Mouse (Mus musculus): Measurements from ENCODE around the gene Nudt1.
A peak's percentile ranks its signal among the peaks of the same experiment; 100 is the strongest.

Nudt1 gene

DNA sequence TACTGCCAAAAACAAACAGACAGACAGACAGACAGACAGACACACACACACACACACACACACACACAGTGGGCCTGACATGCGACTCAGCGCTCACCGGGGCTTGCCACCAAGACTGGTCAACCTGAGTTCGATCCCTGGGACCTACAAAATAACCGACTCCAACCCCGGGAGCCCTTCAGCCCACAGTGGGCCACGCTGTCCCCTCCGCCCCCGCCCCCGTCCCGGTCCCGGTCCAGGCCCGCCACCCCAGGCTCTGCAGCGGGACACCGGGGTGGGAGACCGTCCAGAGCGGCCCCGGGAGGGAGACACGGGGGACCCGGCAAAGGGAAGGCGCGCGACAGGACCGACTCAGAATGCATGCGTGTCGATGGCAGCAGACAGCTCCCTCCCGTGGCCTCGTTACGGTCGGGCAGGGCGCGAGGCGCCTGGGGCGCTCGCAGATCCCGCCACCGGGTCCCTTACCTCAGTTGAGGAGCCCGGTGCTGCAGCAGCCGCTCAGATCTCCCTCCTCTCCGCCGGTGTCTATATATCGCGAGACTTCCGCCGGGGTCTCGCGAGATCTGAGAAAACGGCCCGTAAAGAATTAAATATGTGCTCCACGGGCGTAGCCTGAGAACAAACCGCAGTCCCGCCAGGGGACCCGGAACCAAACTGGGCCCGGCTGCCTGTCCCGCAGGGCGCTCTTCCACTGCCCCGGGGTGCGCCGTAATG is at the start of gene Nudt1, which contains the start of gene Mad1l1:
TSS of gene Nudt1 (plus strand) at position 615 of the 714 bp plus-strand sequence.
TSS of gene Mad1l1 (minus strand) at position 511 of the 714 bp plus-strand sequence.
- peak; percentile 25 for DNase-seq (ENCODE audit: extremely low read depth, low read depth, low spot score)

DNA sequence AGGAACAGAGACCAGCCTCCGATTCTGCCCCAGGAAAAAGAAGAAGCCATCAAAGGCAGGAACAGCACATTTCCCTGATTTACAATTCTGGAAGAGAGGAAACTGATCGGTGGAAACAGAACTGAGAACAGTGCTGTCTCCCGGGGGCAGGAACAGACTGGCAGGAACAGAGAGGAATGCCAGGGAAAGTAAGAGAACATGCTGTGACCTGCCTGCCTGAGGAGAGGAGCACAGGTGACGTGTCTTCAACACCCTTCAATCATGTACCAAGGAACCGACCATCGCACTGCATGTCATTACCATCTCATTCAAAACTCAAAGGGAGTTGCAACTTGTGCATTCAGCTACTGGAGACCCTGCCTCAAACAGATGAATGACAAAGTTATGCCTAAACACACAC is 44.7 kb upstream of the Nudt1 start:
- no peak for DNase-seq (ENCODE audit: extremely low read depth, low read depth, low spot score)

DNA sequence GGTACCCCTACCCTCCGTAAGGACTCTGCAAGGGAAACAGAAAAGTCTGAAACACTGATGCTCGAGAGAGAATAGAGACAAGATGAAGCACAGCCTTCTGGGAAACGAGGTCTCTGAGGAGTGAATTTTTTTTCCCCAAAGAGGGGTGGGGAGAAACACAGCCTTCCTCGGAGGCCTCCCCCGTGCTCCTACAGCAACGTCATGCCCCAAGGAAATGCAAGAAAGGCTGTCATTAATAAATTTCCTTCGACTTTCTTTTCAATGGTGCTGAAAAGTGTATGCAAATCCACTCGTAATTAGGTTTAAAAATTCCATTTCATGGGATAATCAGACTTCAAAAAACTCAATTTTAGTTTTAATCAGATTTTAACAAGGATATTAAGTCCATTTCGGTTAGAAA is 41.3 kb upstream of the Nudt1 start:
- DNase-seq (ENCODE audit: extremely low read depth, low read depth, low spot score), result no peak

DNA sequence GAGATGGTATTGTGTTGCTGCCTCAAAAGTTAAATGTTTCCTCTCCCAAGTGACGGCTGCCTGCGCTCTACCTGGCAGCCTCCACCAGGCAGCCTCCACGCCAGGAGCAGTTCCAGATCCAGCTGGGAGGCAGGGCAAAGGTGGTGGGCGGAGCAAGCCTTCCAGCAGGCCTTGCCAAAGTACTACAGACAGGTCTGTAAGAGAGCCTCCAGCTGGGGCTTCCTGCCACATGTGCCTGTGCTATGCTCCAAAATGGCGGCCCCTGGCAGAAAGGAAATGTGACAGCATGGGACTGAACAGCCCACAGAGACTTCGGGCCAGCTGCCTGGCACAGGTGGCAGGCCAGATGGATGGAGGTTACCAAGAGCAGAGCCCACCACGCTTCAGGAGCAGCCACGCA is 39.1 kb upstream of the Nudt1 start:
- DNase-seq (ENCODE audit: extremely low read depth, low read depth, low spot score), result peak; percentile 69

DNA sequence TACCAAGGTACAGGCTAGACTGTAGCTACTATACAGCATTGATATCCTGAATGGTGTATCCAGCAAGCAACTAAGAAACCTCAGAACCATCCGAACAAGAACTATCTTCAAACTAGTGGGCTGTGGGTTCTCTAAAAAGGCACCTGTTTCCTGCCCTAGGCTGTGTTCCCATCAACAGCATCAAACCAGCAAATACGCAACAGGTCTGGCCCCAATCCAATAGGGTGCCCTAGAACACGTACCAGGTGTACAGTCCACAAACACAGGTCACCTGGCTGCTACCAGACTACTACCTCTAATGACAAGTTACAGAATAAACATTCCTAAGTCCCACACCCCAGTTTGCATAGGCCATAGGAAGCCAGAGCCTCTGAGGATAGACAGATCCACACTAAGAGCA is 38.6 kb upstream of the Nudt1 start:
- no peak for DNase-seq (ENCODE audit: extremely low read depth, low read depth, low spot score)

DNA sequence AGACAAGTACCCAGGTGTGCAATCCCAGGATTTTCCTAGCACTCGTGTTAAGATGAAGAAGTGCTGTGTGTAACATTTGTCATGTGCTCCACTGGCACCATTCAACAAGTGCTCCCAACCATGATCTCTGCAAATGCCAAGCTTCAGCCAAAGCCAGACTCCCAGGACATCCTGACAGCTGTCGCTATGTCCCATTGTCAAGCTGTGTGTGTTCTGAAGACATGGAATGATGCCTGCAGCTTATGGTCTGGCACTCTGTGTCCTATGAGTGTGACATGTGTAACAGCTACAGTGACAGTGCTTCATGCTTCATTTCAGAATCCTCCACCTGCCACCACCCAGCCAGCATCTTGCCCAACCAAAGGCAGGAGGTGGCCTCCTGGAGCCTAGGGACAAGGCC is 37.4 kb upstream of the Nudt1 start:
- DNase-seq (ENCODE audit: extremely low read depth, low read depth, low spot score), result no peak

DNA sequence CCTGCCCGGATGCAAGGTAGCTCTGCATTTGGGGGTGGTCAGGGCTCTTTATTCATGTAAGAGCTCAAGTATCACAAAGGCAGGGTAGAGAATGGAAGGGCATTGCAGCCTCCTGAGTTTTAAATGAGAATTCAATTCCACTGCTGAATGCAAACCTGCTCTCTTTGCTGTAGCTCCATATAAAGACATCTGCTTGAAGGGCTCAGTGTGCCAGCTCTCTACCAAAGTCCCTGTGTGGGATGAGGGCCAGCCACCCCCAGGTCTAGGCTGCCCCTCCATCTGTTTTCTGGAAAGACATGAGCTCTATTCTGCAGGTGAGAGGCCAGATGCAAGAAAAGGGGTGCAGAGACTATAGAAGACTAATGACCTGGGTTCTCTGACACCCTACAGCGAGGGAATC is 36.7 kb upstream of the Nudt1 start:
- no peak for DNase-seq (ENCODE audit: extremely low read depth, low read depth, low spot score)

DNA sequence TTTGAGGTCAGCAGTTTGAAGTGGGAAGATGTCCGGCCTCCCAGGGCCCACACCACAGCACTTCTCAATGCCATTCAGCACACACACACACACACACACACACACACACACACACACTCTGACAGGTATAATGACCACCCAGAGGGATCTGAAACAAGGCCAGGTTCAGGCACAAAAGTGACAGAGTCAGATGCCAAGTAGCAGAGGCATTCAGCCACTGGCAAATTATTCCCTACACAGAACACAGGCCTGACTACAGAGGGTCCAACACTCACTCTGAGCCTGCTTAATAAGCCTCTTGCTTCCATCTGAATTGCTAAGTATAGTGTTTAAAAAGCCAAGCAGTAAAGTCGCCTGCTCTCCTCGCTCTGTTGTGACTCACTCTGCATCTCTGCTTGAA is 33.2 kb upstream of the Nudt1 start:
- DNase-seq (ENCODE audit: extremely low read depth, low read depth, low spot score), result no peak

DNA sequence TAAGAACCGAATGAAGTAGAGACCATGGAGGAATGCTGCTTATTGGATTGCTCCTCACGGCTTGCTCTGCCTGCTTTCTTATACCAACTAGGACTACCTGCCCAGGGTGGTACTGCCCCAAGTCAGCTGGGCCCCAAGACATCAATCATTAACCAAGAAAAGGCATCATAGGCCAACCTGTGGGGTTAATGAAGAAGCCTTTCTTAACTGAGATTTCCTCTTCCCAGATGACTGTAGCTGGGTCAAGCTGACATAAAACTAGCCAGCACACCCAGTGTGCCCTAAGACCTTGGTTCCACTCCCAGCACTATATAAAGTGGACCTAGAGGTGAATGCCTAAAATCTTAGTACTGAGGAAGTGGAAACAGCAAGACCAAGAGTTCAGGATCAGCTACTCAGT is 32.3 kb upstream of the Nudt1 start:
- no peak for DNase-seq (ENCODE audit: extremely low read depth, low read depth, low spot score)

DNA sequence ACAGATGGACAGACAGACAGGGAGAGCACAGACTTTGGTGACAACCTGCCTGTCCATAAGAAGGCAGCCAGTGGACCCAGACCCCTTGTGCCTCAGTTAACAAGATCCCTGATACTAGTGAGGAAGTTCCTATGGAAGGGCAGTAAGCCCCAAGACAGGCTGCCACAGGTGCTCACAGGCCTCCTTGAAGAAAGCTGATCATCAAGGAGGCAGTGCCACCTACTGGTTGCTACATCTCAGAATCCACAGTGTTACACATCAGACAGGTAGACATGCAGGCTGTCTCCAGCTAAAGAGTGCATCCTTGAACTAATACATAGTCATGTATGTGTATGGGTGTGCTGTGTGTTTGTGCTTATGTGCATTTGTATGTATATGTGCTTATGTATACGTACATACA is 29.3 kb upstream of the Nudt1 start:
- no peak for DNase-seq (ENCODE audit: extremely low read depth, low read depth, low spot score)

DNA sequence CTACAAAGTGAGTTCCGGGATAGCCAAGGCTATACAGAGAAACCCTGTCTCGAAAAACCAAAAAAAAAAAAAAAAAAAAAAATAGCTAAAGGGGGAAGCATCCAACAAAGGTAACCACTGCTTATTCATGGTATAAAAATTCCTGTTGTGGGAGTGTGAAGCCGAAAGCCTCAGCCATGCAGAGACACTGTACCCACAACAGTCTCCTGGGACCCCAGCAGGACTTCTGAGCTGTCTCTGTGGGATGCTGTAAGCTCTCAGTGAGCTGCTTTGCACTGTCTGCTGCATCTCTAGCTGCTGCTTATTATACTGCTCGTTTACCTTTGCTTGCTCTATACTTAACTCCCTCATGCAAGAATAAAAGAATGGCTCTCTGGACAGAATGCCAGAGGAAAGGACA is 23.2 kb upstream of the Nudt1 start:
- no peak for DNase-seq (ENCODE audit: extremely low read depth, low read depth, low spot score)

DNA sequence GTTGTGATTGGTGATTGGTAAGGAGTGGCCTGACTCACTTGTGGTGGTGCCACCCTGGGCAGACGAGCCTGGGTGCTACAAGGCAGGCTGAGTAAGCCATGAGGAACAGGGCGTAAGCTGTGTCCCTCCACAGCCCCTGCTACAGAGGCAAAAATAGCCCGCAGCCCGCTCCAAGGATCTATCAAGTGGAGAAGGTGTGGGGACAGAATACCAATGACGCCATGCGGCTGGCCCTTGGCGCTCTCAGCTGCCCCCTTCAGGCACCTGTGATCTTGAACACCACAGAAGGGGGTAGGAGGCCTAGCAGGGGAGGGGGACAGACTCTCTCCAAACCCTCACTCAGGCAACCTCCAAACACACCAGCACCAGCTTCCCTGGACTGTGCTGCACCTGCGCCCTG is 15.4 kb upstream of the Nudt1 start:
- no peak for DNase-seq (ENCODE audit: extremely low read depth, low read depth, low spot score)

DNA sequence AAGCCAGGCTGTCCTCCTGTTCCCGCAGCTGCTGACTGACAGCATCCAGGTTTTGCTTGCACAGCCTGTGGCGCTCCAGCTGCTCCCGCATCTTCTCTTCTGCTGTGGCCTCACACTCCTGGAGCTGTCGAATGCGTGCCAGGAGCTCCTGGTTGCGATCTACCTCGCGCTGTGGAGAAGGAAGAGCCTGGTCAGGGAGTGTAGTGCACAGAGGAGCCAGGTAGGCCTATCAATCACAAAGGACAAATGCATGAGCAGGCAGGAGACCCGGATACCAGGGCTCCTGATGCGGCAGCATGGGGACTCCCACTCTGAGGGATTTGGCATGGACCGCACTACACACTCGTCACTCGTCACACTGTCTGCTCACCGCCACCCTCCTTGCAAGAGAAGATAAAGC is 13.9 kb upstream of the Nudt1 start:
- DNase-seq (ENCODE audit: extremely low read depth, low read depth, low spot score), result no peak

DNA sequence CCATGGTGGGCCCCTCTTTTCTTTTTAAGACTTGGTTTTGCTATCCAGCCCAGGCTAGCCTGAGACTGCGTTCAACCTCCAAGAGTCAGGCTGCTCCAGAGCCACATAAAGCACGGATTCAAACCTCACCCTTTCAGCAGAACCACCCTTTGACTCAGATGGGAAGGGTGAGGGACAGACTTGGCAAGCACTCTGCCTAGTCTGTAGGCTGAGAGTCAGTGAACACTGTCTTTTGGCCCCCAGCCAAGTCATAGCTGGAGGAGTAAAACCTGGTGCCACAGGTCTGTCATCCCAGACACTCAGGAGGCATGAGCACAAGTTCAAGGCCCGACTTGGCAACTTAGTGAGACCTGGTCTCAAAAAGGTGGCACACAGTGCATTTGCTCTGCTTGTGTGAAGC is 4.7 kb upstream of the Nudt1 start:
- DNase-seq (ENCODE audit: extremely low read depth, low read depth, low spot score), result no peak

DNA sequence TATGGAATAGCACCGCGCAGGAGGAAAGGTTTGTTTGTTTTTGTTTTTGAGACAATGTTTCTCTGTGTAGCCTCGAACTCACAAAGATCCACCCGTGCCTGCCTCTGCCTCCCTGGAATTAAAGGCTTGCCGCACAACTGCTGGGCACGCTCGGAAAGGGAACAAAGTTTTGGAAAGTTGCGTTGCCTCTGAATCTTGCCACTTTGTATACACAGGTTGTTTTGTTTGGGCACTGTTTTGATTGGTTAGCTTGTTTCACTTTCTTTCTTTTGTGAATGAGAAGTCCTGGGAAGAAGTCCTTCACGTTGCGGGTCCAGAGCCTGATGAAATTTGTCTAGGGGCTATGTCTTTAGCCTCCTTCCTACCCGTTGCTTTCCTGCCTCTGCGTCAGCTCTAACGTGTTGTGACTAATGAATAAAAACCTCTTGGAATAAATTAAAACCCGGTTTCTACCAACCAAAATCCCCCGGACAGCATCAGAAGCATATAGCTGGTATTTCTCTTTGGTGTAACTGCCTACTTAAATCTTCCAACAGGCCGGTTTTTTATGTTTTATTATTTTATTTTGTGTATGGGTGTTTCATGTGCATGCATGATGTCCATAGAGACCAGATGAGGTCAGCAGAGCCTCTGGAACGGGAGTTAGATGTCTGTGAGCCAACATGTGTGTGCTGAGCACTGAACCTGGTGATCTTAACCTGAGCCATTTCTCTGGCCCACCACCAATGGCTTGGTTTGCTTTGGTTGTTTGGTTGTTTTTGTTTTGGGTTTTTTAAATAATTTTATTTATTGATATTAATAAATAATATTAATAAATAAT is 510 bp downstream of the Nudt1 start:
- DNase-seq (ENCODE audit: extremely low read depth, low read depth, low spot score), result no peak

DNA sequence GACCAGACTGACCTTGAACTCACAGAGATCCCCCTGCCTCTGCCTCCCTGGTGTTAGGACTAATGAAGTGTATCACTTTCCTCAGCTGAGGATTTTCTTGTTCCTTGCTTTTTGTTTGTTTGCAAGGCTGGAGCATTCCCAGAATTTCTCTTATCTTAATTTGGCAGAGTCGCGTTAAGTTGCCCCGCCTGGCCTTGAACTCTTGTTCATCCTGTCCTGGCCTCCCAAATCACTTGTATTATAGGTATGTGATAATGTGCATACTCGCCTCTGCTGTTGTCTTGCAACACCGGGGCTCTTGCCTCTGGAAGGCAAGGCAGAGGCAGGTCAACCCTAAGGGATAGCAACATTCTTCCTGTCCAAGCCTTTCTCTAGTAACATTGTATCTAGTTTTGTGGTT is 2.6 kb downstream of the Nudt1 start:
- no peak for DNase-seq (ENCODE audit: extremely low read depth, low read depth, low spot score)

DNA sequence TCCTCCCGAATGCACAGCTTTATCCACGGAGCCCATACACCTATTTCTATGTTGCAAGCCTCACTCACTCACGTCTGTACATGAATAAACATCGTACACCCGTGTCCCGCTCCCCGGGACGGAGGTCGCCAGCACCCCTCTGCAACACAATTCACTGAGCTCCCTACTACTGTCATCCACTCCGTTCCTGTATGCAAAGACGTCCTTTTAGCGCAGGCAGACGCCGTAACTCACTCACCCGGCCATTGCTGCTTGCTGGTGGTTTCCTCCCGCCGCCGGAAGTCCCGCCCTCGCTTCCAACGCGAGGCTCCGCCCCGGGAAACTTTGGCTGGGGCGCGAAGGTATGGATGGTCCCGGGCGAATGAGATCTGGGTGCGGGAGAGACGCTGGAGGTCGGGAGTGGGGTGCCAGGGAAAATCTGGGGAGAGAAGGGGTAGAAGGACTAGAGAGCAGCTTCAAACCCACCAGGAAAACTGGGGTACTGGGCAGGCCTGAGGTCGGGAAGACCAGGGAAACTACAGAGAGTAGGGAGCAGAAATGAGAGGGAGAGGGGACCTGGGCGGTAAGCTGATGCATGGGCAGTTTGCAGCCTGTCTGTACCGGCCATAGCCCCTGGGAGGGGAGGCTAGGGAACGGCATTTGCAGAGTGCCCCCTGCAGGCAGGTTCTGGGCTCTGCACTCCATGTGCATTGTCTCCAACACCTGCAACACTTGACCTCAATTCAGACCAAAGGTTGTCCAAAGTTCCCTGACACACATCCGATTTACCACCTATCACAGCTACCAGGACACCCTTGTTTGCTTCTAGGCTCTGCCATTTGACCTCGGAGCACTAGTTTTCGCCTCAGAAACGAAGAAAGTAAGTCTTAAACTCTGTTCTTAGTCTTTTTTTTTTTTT is 10.4 kb downstream of the Nudt1 start, which contains the start of gene Mrm2:
TSS of gene Mrm2 (minus strand) at position 284 of the 898 bp plus-strand sequence.
- DNase-seq (ENCODE audit: extremely low read depth, low read depth, low spot score), result no peak

DNA sequence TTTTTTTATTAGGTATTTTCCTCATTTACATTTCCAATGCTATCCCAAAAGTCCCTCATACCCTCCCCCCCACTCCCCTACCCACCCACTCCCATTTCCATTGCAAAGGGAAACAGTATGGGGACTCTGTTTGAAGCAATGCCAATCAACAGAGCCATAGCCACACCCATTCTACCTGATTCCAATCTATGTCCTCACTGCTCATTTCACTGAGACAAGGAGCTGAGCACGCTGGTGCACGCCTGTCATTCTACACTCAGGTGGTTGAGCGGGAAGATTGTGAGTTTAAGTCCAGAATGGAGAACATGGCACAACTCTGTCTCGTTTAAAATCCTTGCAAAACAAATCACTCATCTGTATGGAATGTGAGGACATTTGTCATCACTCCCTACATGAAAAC is 11.1 kb downstream of the Nudt1 start:
- DNase-seq (ENCODE audit: extremely low read depth, low read depth, low spot score), result peak; percentile 40

DNA sequence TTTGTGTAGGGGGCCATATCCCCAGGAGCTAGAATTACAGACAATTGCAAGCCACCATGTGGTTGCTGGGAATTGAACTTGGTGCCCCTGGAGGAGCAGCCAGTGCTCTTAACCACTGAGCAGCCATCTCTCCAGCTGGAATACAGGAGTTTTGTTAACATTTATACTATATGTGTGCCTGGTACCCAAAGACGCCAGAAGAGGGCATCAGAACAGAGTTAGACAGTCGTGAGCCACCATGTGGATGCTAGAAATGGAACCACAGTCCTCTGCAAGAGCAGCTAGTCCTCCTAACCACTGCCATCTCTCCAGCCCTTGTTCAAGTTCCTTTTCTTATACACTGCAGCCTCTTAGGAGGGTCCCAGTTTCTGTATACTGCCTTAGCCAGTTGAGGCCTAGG is 12.2 kb downstream of the Nudt1 start:
- DNase-seq (ENCODE audit: extremely low read depth, low read depth, low spot score), result no peak

DNA sequence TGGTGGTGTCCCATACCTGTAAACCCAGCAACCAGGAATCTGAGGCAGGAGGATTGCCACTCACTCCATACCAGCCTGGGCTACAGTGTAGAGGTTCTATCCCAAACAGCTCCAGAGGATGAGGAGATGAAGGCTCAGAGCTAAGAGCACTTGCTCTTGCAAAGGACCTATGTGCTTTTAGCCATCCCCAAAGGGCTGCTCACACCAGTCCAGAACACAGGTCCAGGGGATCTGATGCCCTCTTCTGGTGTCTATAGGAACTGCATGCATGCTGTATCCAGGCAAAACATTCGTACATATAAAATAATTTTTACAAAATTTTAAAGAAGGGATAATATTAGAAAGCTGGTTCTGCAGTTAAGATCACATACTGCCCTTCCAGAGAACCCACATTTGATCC is 15.2 kb downstream of the Nudt1 start:
- no peak for DNase-seq (ENCODE audit: extremely low read depth, low read depth, low spot score)

DNA sequence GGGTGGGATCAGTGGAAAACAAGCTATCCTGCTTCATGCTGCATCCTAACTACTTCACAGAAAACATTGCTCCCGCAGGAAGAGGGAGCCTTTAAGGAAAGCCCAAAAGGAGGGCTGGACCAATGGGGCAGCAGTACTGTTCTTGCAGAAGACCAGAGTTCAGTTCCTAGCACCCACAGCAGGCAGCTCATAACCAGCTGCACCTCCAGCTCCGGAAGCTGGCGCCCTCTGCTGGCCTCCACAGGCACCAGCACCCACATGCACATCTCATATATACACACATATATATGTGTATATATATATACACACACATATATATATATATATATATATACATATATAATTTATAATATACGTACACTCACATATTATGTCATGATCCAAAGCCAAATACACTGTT is 17.3 kb downstream of the Nudt1 start:
- no peak for DNase-seq (ENCODE audit: extremely low read depth, low read depth, low spot score)

All from fat pad, adult 2 months (tissue).